Mouse (Mus musculus): Measurements from ENCODE around the gene Ssx2ip.
A peak's percentile ranks its signal among the peaks of the same experiment; 100 is the strongest.

Ssx2ip gene

GRCm38 (mm10) chr3:146404311-146405201, at the start of gene Ssx2ip:
Gene Ssx2ip, plus strand, starts transcription at chr3:146404642.
- peak; percentile 79 for DNase-seq (ENCODE audit: low read depth)

- DNase-seq (ENCODE audit: low read depth): no peak
Measured at GRCm38 (mm10) chr3:146355146-146355545, 49.3 kb upstream of the Ssx2ip start.

GRCm38 (mm10) chr3:146365471-146365870, 39.0 kb upstream of the Ssx2ip start:
- DNase-seq (ENCODE audit: low read depth): no peak

GRCm38 (mm10) chr3:146367058-146367457, 37.4 kb upstream of the Ssx2ip start:
- no peak for DNase-seq (ENCODE audit: low read depth)

GRCm38 (mm10) chr3:146370553-146371095, 33.8 kb upstream of the Ssx2ip start:
- DNase-seq (ENCODE audit: low read depth): no peak

GRCm38 (mm10) chr3:146371201-146371600, 33.2 kb upstream of the Ssx2ip start:
- no peak for DNase-seq (ENCODE audit: low read depth)

- no peak for DNase-seq (ENCODE audit: low read depth)
Measured at GRCm38 (mm10) chr3:146374596-146375175, 29.8 kb upstream of the Ssx2ip start.

- DNase-seq (ENCODE audit: low read depth): no peak
Measured at GRCm38 (mm10) chr3:146375224-146375657, 29.2 kb upstream of the Ssx2ip start.

- no peak for DNase-seq (ENCODE audit: low read depth)
Measured at GRCm38 (mm10) chr3:146376337-146377130, 27.9 kb upstream of the Ssx2ip start.

- DNase-seq (ENCODE audit: low read depth): no peak
Measured at GRCm38 (mm10) chr3:146377216-146377615, 27.2 kb upstream of the Ssx2ip start.

- no peak for DNase-seq (ENCODE audit: low read depth)
Measured at GRCm38 (mm10) chr3:146378753-146379152, 25.7 kb upstream of the Ssx2ip start.

- no peak for DNase-seq (ENCODE audit: low read depth)
Measured at GRCm38 (mm10) chr3:146379740-146380466, 24.5 kb upstream of the Ssx2ip start.

GRCm38 (mm10) chr3:146380874-146381273, 23.6 kb upstream of the Ssx2ip start:
- no peak for DNase-seq (ENCODE audit: low read depth)

GRCm38 (mm10) chr3:146381471-146381870, 23.0 kb upstream of the Ssx2ip start:
- DNase-seq (ENCODE audit: low read depth): no peak

GRCm38 (mm10) chr3:146386800-146387199, 17.6 kb upstream of the Ssx2ip start:
- no peak for DNase-seq (ENCODE audit: low read depth)

GRCm38 (mm10) chr3:146392656-146393321, 11.7 kb upstream of the Ssx2ip start:
- DNase-seq (ENCODE audit: low read depth): no peak

GRCm38 (mm10) chr3:146393641-146394100, 10.8 kb upstream of the Ssx2ip start:
- DNase-seq (ENCODE audit: low read depth): no peak

- DNase-seq (ENCODE audit: low read depth): no peak
Measured at GRCm38 (mm10) chr3:146396256-146396655, 8.2 kb upstream of the Ssx2ip start.

- DNase-seq (ENCODE audit: low read depth): no peak
Measured at GRCm38 (mm10) chr3:146396934-146397333, 7.5 kb upstream of the Ssx2ip start.

- no peak for DNase-seq (ENCODE audit: low read depth)
Measured at GRCm38 (mm10) chr3:146397847-146398246, 6.6 kb upstream of the Ssx2ip start.

GRCm38 (mm10) chr3:146399203-146399602, 5.2 kb upstream of the Ssx2ip start:
- no peak for DNase-seq (ENCODE audit: low read depth)
